Comparison of ENCODE assay signal across 20 mouse cellular contexts in the genomic region with DNA sequence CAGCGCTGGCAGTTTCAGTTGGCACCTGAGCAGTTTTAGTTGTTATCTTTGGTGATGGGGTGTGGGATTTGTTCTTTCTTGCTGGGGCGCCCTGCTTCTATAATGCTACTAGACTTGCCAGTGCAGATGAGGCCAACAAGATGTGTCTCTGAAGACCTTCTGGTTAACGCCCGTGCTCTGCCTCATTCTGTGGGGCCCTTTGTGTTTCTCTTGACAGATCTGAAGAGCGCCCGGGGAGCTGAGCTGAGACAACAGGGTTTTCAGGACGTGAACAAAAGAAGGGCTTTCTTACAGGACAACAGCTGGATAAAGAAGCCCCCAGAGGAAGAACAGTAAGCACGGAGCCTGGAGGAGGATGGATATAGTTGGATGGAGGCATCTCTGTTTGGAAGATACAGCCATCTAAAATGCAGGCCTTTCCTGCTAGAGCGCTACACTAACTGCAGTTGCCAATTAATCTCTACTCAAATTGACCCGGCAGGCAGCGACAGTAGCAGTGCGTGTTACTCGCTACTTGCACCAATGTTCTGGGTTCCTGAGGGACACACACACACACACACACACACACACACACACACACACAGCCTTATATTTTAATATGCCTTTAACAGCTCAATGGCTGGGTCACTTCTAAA. TPM values are rescaled to one million over a fixed set of nuclear protein-coding genes. Genes with fewer than 3 reads are reported as not detected.
A peak's percentile ranks its signal among the peaks of the same experiment; 100 is the strongest.
DNase-seq lines count a peak whose midpoint lies in the region; ATAC-seq lines count a peak whose summit lies in the region.
"Had no signal": no experiment of that assay in that cellular context is flagged by ENCODE, and none has a peak within 500 bp of the region (broad histone marks: within the 10 kb centered on the region; RNA-seq: fewer than 3 reads in every experiment).

No protein-coding gene starts in this region.

- no peak overlapping the region for H3K4me3 ChIP-seq in neural tube, embryonic 11.5 days (ENCODE audit: low read depth, low read length)
- H3K4me3 ChIP-seq in hindbrain, embryonic 16.5 days (ENCODE audit: low read length), result no peak overlapping the region
- H3K4me3 ChIP-seq: embryonic facial prominence, embryonic 13.5 days; liver, embryonic 13.5 days; lung, embryonic 15.5 days; stomach, embryonic 15.5 days had no signal

- no peaks in the 10 kb centered on the region; the same call in 1 of the 2 replicates for H3K4me1 ChIP-seq in neural tube, embryonic 11.5 days (ENCODE audit: control insufficient read depth, insufficient read depth, low read length)
- peaks cover 4% of the 10 kb centered on the region; the same call in 1 of the 2 replicates for H3K4me1 ChIP-seq in hindbrain, embryonic 16.5 days (ENCODE audit: control insufficient read depth, insufficient read depth, low read depth, low read length)
- H3K4me1 ChIP-seq: embryonic facial prominence, embryonic 13.5 days; liver, embryonic 13.5 days; lung, embryonic 15.5 days; stomach, embryonic 15.5 days had no signal

- no peak overlapping the region for H3K27ac ChIP-seq in neural tube, embryonic 11.5 days (ENCODE audit: low read depth, low read length)
- no peak overlapping the region for H3K27ac ChIP-seq in hindbrain, embryonic 16.5 days (ENCODE audit: low read depth, low read length)
- H3K27ac ChIP-seq: embryonic facial prominence, embryonic 13.5 days; liver, embryonic 13.5 days; lung, embryonic 15.5 days; stomach, embryonic 15.5 days had no signal

- 43% methylated on average over 13 of the region's 13 CpGs for WGBS in neural tube, embryonic 11.5 days
- 18% methylated on average over 13 of the region's 13 CpGs for WGBS in hindbrain, embryonic 16.5 days

- ATAC-seq in neural tube, embryonic 11.5 days (ENCODE audit: insufficient read depth, low FRiP score, low TSS enrichment), result no peak
- ATAC-seq in hindbrain, embryonic 16.5 days, result peak; percentile 65
- ATAC-seq: CD4-positive, CD25-positive, alpha-beta regulatory T cell, adult 4 months; intestine, postnatal 0 days had no signal

- no peaks in the 10 kb centered on the region for H3K36me3 ChIP-seq in neural tube, embryonic 11.5 days (ENCODE audit: control insufficient read depth, insufficient read depth, low read length)
- no peaks in the 10 kb centered on the region for H3K36me3 ChIP-seq in hindbrain, embryonic 16.5 days (ENCODE audit: control insufficient read depth, insufficient read depth, low read length)
- H3K36me3 ChIP-seq: embryonic facial prominence, embryonic 13.5 days; liver, embryonic 13.5 days; lung, embryonic 15.5 days; stomach, embryonic 15.5 days had no signal

- DNase-seq in embryo, embryonic 10 days (ENCODE audit: low spot score), result peak; percentile 16
- DNase-seq in embryo, embryonic 9.5 days (ENCODE audit: extremely low spot score), result no peak
- DNase-seq in neural tube, embryonic 11.5 days (ENCODE audit: low spot score), result peak; percentile 36
- no peak for DNase-seq in neural tube, embryonic 10.5 days (ENCODE audit: extremely low spot score, low spot score)
- no peak for DNase-seq in heart, adult 18-20 months
- DNase-seq in layer of hippocampus, adult 8-10 months (ENCODE audit: low spot score in 2 of 2), result no peak
- DNase-seq in yolk sac, embryonic 10.5 days (ENCODE audit: low spot score), result no peak
- DNase-seq: adrenal gland, adult 8-10 months; heart, adult 11 months; heart, postnatal 4 days; layer of hippocampus, postnatal 36 days; liver, embryonic 13.5 days; thymus, adult 2 months had no signal

- no peak overlapping the region for H3K9ac ChIP-seq in neural tube, embryonic 11.5 days (ENCODE audit: low read length)
- no peak overlapping the region for H3K9ac ChIP-seq in hindbrain, embryonic 16.5 days (ENCODE audit: low read depth, low read length)
- H3K9ac ChIP-seq: embryonic facial prominence, embryonic 13.5 days; liver, embryonic 13.5 days; lung, embryonic 15.5 days; stomach, embryonic 15.5 days had no signal

- H3K9me3 ChIP-seq in neural tube, embryonic 11.5 days (ENCODE audit: control insufficient read depth, low read length), result no peaks in the 10 kb centered on the region
- no peaks in the 10 kb centered on the region; the same call in 1 of the 2 replicates for H3K9me3 ChIP-seq in hindbrain, embryonic 16.5 days (ENCODE audit: control insufficient read depth, low read length)
- H3K9me3 ChIP-seq: liver, embryonic 13.5 days; lung, embryonic 15.5 days; stomach, embryonic 15.5 days had no signal

- no peaks in the 10 kb centered on the region for H3K27me3 ChIP-seq in neural tube, embryonic 11.5 days (ENCODE audit: control insufficient read depth, insufficient read depth, low read length)
- no peaks in the 10 kb centered on the region for H3K27me3 ChIP-seq in hindbrain, embryonic 16.5 days (replicated peaks; ENCODE audit: control insufficient read depth, insufficient read depth, low read length)
- H3K27me3 ChIP-seq: liver, embryonic 13.5 days; lung, embryonic 15.5 days; stomach, embryonic 15.5 days had no signal

- no peak overlapping the region for H3K4me2 ChIP-seq in neural tube, embryonic 11.5 days (ENCODE audit: low read depth)
- peak overlapping the region; percentile 28 for H3K4me2 ChIP-seq in hindbrain, embryonic 16.5 days (ENCODE audit: low read length)
- H3K4me2 ChIP-seq: embryonic facial prominence, embryonic 13.5 days; liver, embryonic 13.5 days; lung, embryonic 15.5 days; stomach, embryonic 15.5 days had no signal

RNA-seq across cellular contexts. Expression of gene Scel, which starts 16.7 kb away (rescaled TPM):
- polyA plus RNA-seq in neural tube, embryonic 11.5 days (2014; fragmentation: Nextera tagmentation; extraction: Ambion mirVana), result 0.22 and 0.36 TPM in 2 replicates
- polyA plus RNA-seq in hindbrain, embryonic 16.5 days (2015; fragmentation: Nextera tagmentation; extraction: Ambion mirVana), result 0.14 and 0.29 TPM in 2 replicates
- total RNA-seq in heart, adult 18-20 months (2021), result under 1 TPM; 0.17 to 0.31 TPM
- 1 to 10 TPM; 1.0 to 1.6 (median 1.2) TPM for total RNA-seq in layer of hippocampus, adult 8-10 months (2022)
- total RNA-seq: MEL had no signal

Comparison
In these comparisons a context has a peak if more than half of its experiments do, and no peak if none do; other contexts are left out.
1. DNase-seq: peak in embryo, embryonic 10 days (single experiment) and neural tube, embryonic 11.5 days (single experiment); none in embryo, embryonic 9.5 days (single experiment), neural tube, embryonic 10.5 days (single experiment), heart, adult 18-20 months (0 of 2), layer of hippocampus, adult 8-10 months (0 of 2) and yolk sac, embryonic 10.5 days (single experiment).